Mouse (Mus musculus) thymus, adult 2 months (tissue): ENCODE results near the gene Rnf212. TPM values are rescaled to one million over a fixed set of nuclear protein-coding genes. Genes with fewer than 3 reads are reported as not detected.

Source experiments
- DNase-seq: peaks from one replicate; pipeline ENCODE4 v3.0.0; 2021
- H3K27ac ChIP-seq: fragments of 200-500 bp; 2 replicates; pipeline ENCODE4 v1.5.1; 2012; ENCODE audit warnings: low read length, control low read depth; ENCODE audit not compliant: control insufficient read depth, insufficient read depth
- H3K27me3 ChIP-seq: fragments of 200-500 bp; 2 replicates; pipeline ENCODE4 v1.6.1; 2012; ENCODE audit warnings: mild to moderate bottlenecking, low read length, moderate library complexity, mixed read lengths; ENCODE audit not compliant: control insufficient read depth, insufficient read depth
- H3K36me3 ChIP-seq: fragments of 200-500 bp; 2 replicates; pipeline ENCODE4 v1.6.1; 2012; ENCODE audit warnings: mild to moderate bottlenecking, low read length, moderate library complexity; ENCODE audit not compliant: control insufficient read depth, insufficient read depth
- H3K4me1 ChIP-seq: fragments of 200-500 bp; replicated peaks from 2 replicates; pipeline ENCODE4 v1.6.1; 2012; ENCODE audit warnings: low read length; ENCODE audit not compliant: control insufficient read depth, insufficient read depth
- H3K4me3 ChIP-seq: fragments of 200-500 bp; 2 replicates; pipeline ENCODE4 v1.5.1; 2012; ENCODE audit warnings: mild to moderate bottlenecking, low read length, control low read depth, moderate library complexity; ENCODE audit not compliant: control insufficient read depth, insufficient read depth
- CTCF ChIP-seq: fragments of 200-500 bp; IDR thresholded peaks from 2 replicates; pipeline ENCODE4 v1.5.1; 2012; ENCODE audit warnings: mild to moderate bottlenecking, control low read depth, low read length, moderate library complexity, borderline replicate concordance; ENCODE audit not compliant: control insufficient read depth, poor library complexity, insufficient read depth; ENCODE audit errors: extremely low read depth
- POLR2A ChIP-seq: fragments of 200-500 bp; IDR thresholded peaks from 2 replicates; pipeline ENCODE4 v1.6.1; 2012; ENCODE audit warnings: mild to moderate bottlenecking, low read length, control low read depth, moderate library complexity; ENCODE audit not compliant: control insufficient read depth, poor library complexity, insufficient read depth; ENCODE audit errors: extremely low read depth
- WGBS: fragments of 180-500 bp; shearing (Covaris S2); methylation state at CpG from one replicate; pipeline ENCODE4 v1.1.7; 2018; 5-methylcytosine and 5-hydroxymethylcytosine counted together
- polyA plus RNA-seq: library from polyadenylated mRNA; depleted of rRNA; stranded (reverse); fragments of >200 nt; gene quantifications from 2 replicates; pipeline ENCODE4 v1.2.3, GENCODE M21; 2012

Gene Rnf212
- polyA plus RNA-seq, 1 experiment, result 0.08 TPM

DNA sequence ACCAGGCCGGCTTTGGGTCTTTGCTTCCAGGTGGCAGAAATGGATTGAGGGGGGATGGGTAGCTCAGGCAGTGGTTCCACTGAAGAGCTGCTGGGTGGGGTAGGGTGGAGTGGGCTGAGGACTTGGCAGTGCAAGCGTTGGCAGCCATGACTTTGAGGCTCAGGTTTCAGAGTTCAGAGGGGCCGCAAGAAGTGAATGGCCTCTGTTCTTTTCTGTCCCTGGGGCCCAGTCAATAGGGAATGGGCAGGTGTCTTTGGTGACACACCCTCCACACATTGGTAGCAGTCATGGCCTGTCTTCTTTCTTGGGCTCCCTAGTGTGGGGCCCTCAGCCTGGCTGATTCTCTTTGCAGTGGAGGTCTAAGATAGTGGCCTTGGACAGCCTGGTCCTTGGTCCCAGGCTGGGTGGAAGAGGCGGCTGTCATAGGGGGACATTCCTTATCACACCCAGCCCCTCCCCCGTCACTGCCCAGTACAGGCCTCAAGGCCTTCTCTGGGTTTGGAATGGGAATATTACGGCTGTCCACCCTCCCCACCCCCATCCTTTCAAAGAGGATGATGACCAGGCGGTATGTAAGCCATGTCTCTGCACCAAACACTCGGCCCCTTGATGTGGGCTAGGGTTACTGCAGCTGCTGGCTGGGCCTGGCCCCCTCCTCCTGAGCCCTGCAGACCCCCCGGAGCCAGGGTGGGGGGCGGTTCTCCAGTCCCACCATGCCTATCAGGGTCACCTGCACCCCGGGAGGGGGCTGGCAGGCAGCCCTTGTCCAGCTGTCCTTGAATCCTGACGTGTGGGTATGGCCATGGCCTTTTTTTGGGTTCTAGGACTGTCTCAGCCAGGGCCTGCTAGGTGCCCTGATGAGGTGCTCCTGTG lies 70.8 kb downstream of the Rnf212 start:
- H3K4me3 ChIP-seq, result no peak overlapping the region
- no peaks in the 10 kb centered on the region for H3K27me3 ChIP-seq
- H3K27ac ChIP-seq, result no peak overlapping the region
- no peaks in the 10 kb centered on the region for H3K4me1 ChIP-seq
- 95% methylated on average over 12 of the region's 12 CpGs for WGBS
- no peak for DNase-seq
- H3K36me3 ChIP-seq, result no peaks in the 10 kb centered on the region
- no peak for TF ChIP-seq POLR2A
- no peak for TF ChIP-seq CTCF

DNA sequence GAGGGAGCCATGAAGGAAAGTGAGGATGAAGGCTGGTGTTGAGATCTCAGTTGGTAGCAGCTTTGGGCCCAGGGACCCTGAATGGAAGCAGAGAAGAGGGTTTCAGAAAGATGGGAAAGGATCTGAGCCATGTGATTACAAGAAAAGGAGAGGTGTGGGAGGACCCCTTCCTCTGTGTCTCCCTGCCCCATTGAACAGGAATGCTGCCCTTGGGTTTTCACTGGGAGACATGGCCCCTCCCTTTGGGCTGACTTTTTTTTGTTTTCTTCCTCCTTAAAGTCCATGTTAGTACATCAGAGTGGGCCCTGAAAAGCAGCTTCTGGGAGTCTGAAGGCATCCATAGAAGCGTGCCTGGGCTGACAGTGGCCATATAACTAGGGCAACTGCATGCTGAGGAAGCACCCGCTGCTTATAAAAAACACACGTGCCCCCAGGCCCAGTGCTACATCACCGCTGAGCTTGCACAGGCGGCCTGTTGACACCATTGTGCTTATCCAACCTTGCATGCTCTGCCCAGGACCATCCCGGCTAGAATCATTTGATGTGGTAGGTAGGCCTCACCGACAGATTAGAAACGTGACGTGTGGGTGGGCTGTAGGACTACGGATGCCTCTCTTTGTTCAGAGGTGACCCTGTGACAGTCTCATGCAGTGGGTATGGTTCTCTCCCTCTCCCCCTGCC lies 73.3 kb downstream of the Rnf212 start:
- no peak for TF ChIP-seq POLR2A
- no peak for TF ChIP-seq CTCF
- Histone ChIP-seq H3K4me1 (no peaks in the 10 kb centered on the region), H3K36me3 (no peaks in the 10 kb centered on the region), H3K27ac (no peak overlapping the region), H3K4me3 (no peak overlapping the region), H3K27me3 (no peaks in the 10 kb centered on the region)
- 93% methylated on average over 10 of the region's 10 CpGs for WGBS
- DNase-seq, result no peak

DNA sequence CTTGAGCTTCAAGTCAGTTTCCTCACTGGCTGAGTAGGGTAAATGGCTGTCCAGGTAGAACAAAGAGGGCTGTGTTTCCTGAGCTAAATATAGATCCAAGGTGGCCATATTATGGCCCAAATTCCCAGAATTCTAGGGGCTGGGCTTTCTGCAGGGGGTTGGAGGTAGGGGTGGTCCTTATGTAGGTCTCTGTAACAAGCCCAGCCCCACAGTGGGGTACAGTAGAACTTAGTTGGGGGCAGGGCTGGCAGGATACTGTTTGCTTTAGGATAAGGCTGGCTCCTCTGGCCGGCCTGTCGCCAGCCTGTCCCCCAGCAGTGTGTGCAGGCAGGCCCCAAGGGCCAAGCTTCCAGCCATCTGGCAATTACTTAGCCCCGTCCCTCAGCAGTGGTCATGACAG lies 74.4 kb downstream of the Rnf212 start:
- 93% methylated on average over 3 of the region's 3 CpGs for WGBS
- H3K36me3 ChIP-seq, result no peaks in the 10 kb centered on the region
- no peak for TF ChIP-seq CTCF
- TF ChIP-seq POLR2A, result no peak
- no peak overlapping the region for H3K4me3 ChIP-seq
- H3K27ac ChIP-seq, result no peak overlapping the region
- no peaks in the 10 kb centered on the region for H3K27me3 ChIP-seq
- DNase-seq, result no peak
- H3K4me1 ChIP-seq, result no peaks in the 10 kb centered on the region

GRCm38 (mm10) chr5:108697341-108697753 lies 77.4 kb downstream of the Rnf212 start:
- TF ChIP-seq POLR2A (no peak), CTCF (no peak)
- Histone ChIP-seq H3K4me3 (no peak overlapping the region), H3K36me3 (no peaks in the 10 kb centered on the region), H3K4me1 (peaks cover 8% of the 10 kb centered on the region), H3K27me3 (no peaks in the 10 kb centered on the region), H3K27ac (no peak overlapping the region)
- no peak for DNase-seq
- WGBS, result 93% methylated on average over 4 of the region's 4 CpGs

GRCm38 (mm10) chr5:108696542-108696941 lies 78.2 kb downstream of the Rnf212 start:
- Histone ChIP-seq H3K27me3 (no peaks in the 10 kb centered on the region), H3K36me3 (no peaks in the 10 kb centered on the region), H3K4me1 (peaks cover 11% of the 10 kb centered on the region), H3K27ac (no peak overlapping the region), H3K4me3 (no peak overlapping the region)
- 97% methylated on average over 3 of the region's 3 CpGs for WGBS
- DNase-seq, result no peak
- no peak for TF ChIP-seq POLR2A
- TF ChIP-seq CTCF, result no peak

DNA sequence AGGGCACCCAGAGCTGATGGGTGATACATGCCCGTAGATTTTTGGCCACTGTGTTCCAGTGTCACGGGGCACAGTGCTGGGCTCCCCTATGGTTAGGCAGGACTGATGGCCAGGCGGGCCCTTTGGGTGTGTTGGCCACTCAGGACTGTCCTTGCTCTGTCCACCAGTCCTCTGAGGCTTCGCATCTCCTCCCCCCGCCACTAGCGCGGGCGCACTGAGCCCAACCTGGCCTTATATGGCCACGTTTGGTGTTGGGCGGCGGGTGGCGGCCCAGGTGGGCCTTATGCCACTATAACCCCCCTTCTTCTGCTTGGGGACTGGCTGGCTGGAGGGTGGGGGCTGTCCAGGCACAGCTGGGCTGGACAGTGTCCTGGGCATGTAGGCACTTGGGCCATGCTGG lies 78.9 kb downstream of the Rnf212 start:
- H3K4me3 ChIP-seq, result no peak overlapping the region
- peaks cover 11% of the 10 kb centered on the region for H3K4me1 ChIP-seq
- no peak for DNase-seq
- no peaks in the 10 kb centered on the region for H3K27me3 ChIP-seq
- H3K27ac ChIP-seq, result no peak overlapping the region
- H3K36me3 ChIP-seq, result no peaks in the 10 kb centered on the region
- no peak for TF ChIP-seq CTCF
- WGBS, result 97% methylated on average over 12 of the region's 12 CpGs
